Mouse (Mus musculus): ENCODE data around the gene Ccnl1. TPM values are rescaled to one million over a fixed set of nuclear protein-coding genes. Genes with fewer than 3 reads are reported as not detected.

Gene Ccnl1
- total and polyA plus RNA-seq, 2 experiments = 20.0 to 55.5 TPM

- DNase-seq (ENCODE audit: extremely low read depth, low read depth, low spot score) = no peak
- 82% methylated on average over 4 of the region's 4 CpGs for WGBS
- H3K4me3 ChIP-seq (ENCODE audit: insufficient read depth, low read depth, low read length) = no peak overlapping the region
- H3K4me1 ChIP-seq (ENCODE audit: control insufficient read depth, insufficient read depth, low read length) = no peaks in the 10 kb centered on the region
- TF ChIP-seq POLR2A (IDR thresholded peaks at IDR 0.05; ENCODE audit: extremely low read depth, insufficient read depth, low read length) = no peak
- TF ChIP-seq CTCF (IDR thresholded peaks at IDR 0.05; ENCODE audit: low read depth, low read length) = no peak
- H3K27me3 ChIP-seq (ENCODE audit: control insufficient read depth, insufficient read depth, low read length) = no peaks in the 10 kb centered on the region
- H3K79me2 ChIP-seq (ENCODE audit: control insufficient read depth, insufficient read depth, low read length) = no peaks in the 10 kb centered on the region
- H3K9ac ChIP-seq (ENCODE audit: low read depth, low read length) = no peak overlapping the region
- H3K36me3 ChIP-seq (ENCODE audit: control insufficient read depth, insufficient read depth, low read length) = peaks cover 39% of the 10 kb centered on the region
- H3K27ac ChIP-seq (replicated peaks; ENCODE audit: insufficient read depth, low read depth, low read length) = no peak overlapping the region
These were observed 14.6 kb downstream of the Ccnl1 start for GRCm38 (mm10) chr3:65943453-65943852.

- TF ChIP-seq POLR2A (IDR thresholded peaks at IDR 0.05; ENCODE audit: extremely low read depth, insufficient read depth, low read length) = no peak
- TF ChIP-seq CTCF (IDR thresholded peaks at IDR 0.05; ENCODE audit: low read depth, low read length) = no peak
- H3K27ac ChIP-seq (replicated peaks; ENCODE audit: insufficient read depth, low read depth, low read length) = no peak overlapping the region
- H3K4me3 ChIP-seq (ENCODE audit: insufficient read depth, low read depth, low read length) = no peak overlapping the region
- no peaks in the 10 kb centered on the region for H3K27me3 ChIP-seq (ENCODE audit: control insufficient read depth, insufficient read depth, low read length)
- 82% methylated on average over 1 of the region's 1 CpGs for WGBS
- peaks cover 26% of the 10 kb centered on the region for H3K36me3 ChIP-seq (ENCODE audit: control insufficient read depth, insufficient read depth, low read length)
- DNase-seq (ENCODE audit: extremely low read depth, low read depth, low spot score) = no peak
- no peaks in the 10 kb centered on the region for H3K4me1 ChIP-seq (ENCODE audit: control insufficient read depth, insufficient read depth, low read length)
- no peak overlapping the region for H3K9ac ChIP-seq (ENCODE audit: low read depth, low read length)
- H3K79me2 ChIP-seq (ENCODE audit: control insufficient read depth, insufficient read depth, low read length) = no peaks in the 10 kb centered on the region
These were observed 17.0 kb downstream of the Ccnl1 start for GRCm38 (mm10) chr3:65941052-65941451.

DNA sequence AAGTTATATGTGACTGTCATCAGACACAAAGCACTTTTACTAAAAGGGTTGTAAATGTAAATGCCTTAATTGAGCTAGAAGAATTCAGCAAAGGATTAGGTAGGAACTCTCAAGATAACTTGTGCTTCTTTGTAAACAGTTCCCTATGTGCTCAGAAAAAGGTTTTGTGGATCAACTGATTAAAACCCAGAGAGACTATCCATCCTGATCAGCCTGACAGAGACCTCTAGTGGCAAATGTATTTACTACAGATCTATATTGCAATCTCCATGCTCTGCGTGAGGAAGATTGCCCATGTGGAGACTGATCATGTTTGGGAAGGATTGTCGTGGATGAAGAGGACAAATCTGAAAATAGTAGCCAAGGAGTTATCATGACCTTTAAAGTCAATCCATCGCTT, 19.8 kb downstream of the Ccnl1 start:
- TF ChIP-seq CTCF (IDR thresholded peaks at IDR 0.05; ENCODE audit: low read depth, low read length) (peak; percentile 20; the same call in 1 of the 2 replicates), POLR2A (IDR thresholded peaks at IDR 0.05; ENCODE audit: extremely low read depth, insufficient read depth, low read length) (no peak)
- WGBS = 25% methylated on average over 3 of the region's 3 CpGs
- no peak overlapping the region for H3K9ac ChIP-seq (ENCODE audit: low read depth, low read length)
- H3K36me3 ChIP-seq (ENCODE audit: control insufficient read depth, insufficient read depth, low read length) = peaks cover 9% of the 10 kb centered on the region
- no peaks in the 10 kb centered on the region for H3K79me2 ChIP-seq (ENCODE audit: control insufficient read depth, insufficient read depth, low read length)
- no peaks in the 10 kb centered on the region for H3K27me3 ChIP-seq (ENCODE audit: control insufficient read depth, insufficient read depth, low read length)
- H3K27ac ChIP-seq (replicated peaks; ENCODE audit: insufficient read depth, low read depth, low read length) = no peak overlapping the region
- H3K4me1 ChIP-seq (ENCODE audit: control insufficient read depth, insufficient read depth, low read length) = peaks cover 9% of the 10 kb centered on the region
- no peak for DNase-seq (ENCODE audit: extremely low read depth, low read depth, low spot score)
- H3K4me3 ChIP-seq (ENCODE audit: insufficient read depth, low read depth, low read length) = no peak overlapping the region

DNA sequence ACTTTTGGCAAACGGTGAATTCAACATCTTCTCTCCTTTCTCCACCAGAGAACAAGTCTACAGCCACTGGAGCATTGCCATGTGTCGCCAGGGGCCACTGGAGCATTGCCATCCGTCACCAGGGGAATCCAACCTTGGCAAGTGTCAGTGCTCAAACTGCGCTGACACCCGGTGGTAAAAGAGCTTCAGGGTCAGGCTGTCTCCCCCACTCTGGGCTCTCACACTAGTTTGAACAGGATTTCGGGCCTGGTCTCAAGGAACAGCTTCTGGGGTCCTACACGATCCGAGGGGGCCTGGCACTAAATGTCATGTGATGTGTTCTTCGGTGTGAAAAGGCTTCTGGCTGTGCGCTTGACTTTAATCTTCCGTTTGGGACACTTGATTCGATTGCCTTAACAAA, 21.7 kb downstream of the Ccnl1 start:
- 88% methylated on average over 12 of the region's 12 CpGs for WGBS
- Histone ChIP-seq H3K9ac (ENCODE audit: low read depth, low read length) (no peak overlapping the region), H3K4me3 (ENCODE audit: insufficient read depth, low read depth, low read length) (no peak overlapping the region), H3K27me3 (ENCODE audit: control insufficient read depth, insufficient read depth, low read length) (no peaks in the 10 kb centered on the region), H3K27ac (replicated peaks; ENCODE audit: insufficient read depth, low read depth, low read length) (no peak overlapping the region), H3K4me1 (ENCODE audit: control insufficient read depth, insufficient read depth, low read length) (peaks cover 9% of the 10 kb centered on the region), H3K79me2 (ENCODE audit: control insufficient read depth, insufficient read depth, low read length) (no peaks in the 10 kb centered on the region), H3K36me3 (ENCODE audit: control insufficient read depth, insufficient read depth, low read length) (peaks cover 9% of the 10 kb centered on the region; the same call in 1 of the 2 replicates)
- TF ChIP-seq CTCF (IDR thresholded peaks at IDR 0.05; ENCODE audit: low read depth, low read length) (no peak), POLR2A (IDR thresholded peaks at IDR 0.05; ENCODE audit: extremely low read depth, insufficient read depth, low read length) (no peak)
- no peak for DNase-seq (ENCODE audit: extremely low read depth, low read depth, low spot score)

GRCm38 (mm10) chr3:65935153-65935552, 22.9 kb downstream of the Ccnl1 start:
- no peak overlapping the region for H3K9ac ChIP-seq (ENCODE audit: low read depth, low read length)
- WGBS = 16% methylated on average over 4 of the region's 4 CpGs
- peak; percentile 89 for DNase-seq (ENCODE audit: extremely low read depth, low read depth, low spot score)

GRCm38 (mm10) chr3:65933726-65934125, 24.3 kb downstream of the Ccnl1 start:
- no peak overlapping the region for H3K27ac ChIP-seq (replicated peaks; ENCODE audit: insufficient read depth, low read depth, low read length)
- H3K36me3 ChIP-seq (ENCODE audit: control insufficient read depth, insufficient read depth, low read length) = peaks cover 9% of the 10 kb centered on the region; the same call in 1 of the 2 replicates
- 25% methylated on average over 4 of the region's 4 CpGs for WGBS
- H3K27me3 ChIP-seq (ENCODE audit: control insufficient read depth, insufficient read depth, low read length) = no peaks in the 10 kb centered on the region
- peak; percentile 70 for DNase-seq (ENCODE audit: extremely low read depth, low read depth, low spot score)
- H3K9ac ChIP-seq (ENCODE audit: low read depth, low read length) = no peak overlapping the region
- H3K79me2 ChIP-seq (ENCODE audit: control insufficient read depth, insufficient read depth, low read length) = no peaks in the 10 kb centered on the region
- no peak overlapping the region for H3K4me3 ChIP-seq (ENCODE audit: insufficient read depth, low read depth, low read length)
- TF ChIP-seq POLR2A (IDR thresholded peaks at IDR 0.05; ENCODE audit: extremely low read depth, insufficient read depth, low read length) = no peak
- TF ChIP-seq CTCF (IDR thresholded peaks at IDR 0.05; ENCODE audit: low read depth, low read length) = no peak
- H3K4me1 ChIP-seq (ENCODE audit: control insufficient read depth, insufficient read depth, low read length) = peaks cover 10% of the 10 kb centered on the region

More at GRCm38 (mm10) chr3:65935153-65935552, 22.9 kb downstream of the Ccnl1 start:
- Histone ChIP-seq H3K4me1 (ENCODE audit: control insufficient read depth, insufficient read depth, low read length) (peaks cover 9% of the 10 kb centered on the region), H3K27me3 (ENCODE audit: control insufficient read depth, insufficient read depth, low read length) (no peaks in the 10 kb centered on the region), H3K79me2 (ENCODE audit: control insufficient read depth, insufficient read depth, low read length) (no peaks in the 10 kb centered on the region), H3K36me3 (ENCODE audit: control insufficient read depth, insufficient read depth, low read length) (peaks cover 9% of the 10 kb centered on the region; the same call in 1 of the 2 replicates), H3K27ac (replicated peaks; ENCODE audit: insufficient read depth, low read depth, low read length) (no peak overlapping the region), H3K4me3 (ENCODE audit: insufficient read depth, low read depth, low read length) (no peak overlapping the region)
- TF ChIP-seq POLR2A (IDR thresholded peaks at IDR 0.05; ENCODE audit: extremely low read depth, insufficient read depth, low read length) (no peak), CTCF (IDR thresholded peaks at IDR 0.05; ENCODE audit: low read depth, low read length) (no peak)
